Mouse (Mus musculus) liver, embryonic 11.5 days (tissue): ENCODE measurements around the gene Rtl4. TPM values are rescaled to one million over a fixed set of nuclear protein-coding genes. Genes with fewer than 3 reads are reported as not detected.
A peak's percentile ranks its signal among the peaks of the same experiment; 100 is the strongest.

Experiments used
- ATAC-seq: fragments of 200-750 bp; cut with Nextera tagmentation; replicated peaks from 2 replicates; pipeline ENCODE4 v1.8.0; 2017; ENCODE audit warnings: moderate number of reproducible peaks, mild to moderate bottlenecking, moderate TSS enrichment, moderate library complexity; ENCODE audit not compliant: low FRiP score
- DNase-seq: peaks from one replicate; pipeline ENCODE4 v3.0.0-alpha.2; 2017; ENCODE audit warnings: low spot score
- H3K27ac ChIP-seq: fragments of 300-500 bp; sonication (generic); 2 replicates; pipeline ENCODE4 v1.5.1; 2014; ENCODE audit warnings: mild to moderate bottlenecking, low read depth, low read length, control low read depth
- H3K27me3 ChIP-seq: fragments of 300-500 bp; sonication (generic); replicated peaks from 2 replicates; pipeline ENCODE4 v1.6.1; 2014; ENCODE audit warnings: low read length, mixed read lengths; ENCODE audit not compliant: control insufficient read depth, insufficient read depth
- H3K36me3 ChIP-seq: fragments of 300-500 bp; sonication (generic); 2 replicates; pipeline ENCODE4 v1.6.1; 2014; ENCODE audit warnings: mild to moderate bottlenecking, low read length, moderate library complexity, mixed read lengths; ENCODE audit not compliant: control insufficient read depth, insufficient read depth
- H3K4me1 ChIP-seq: fragments of 300-500 bp; sonication (generic); replicated peaks from 2 replicates; pipeline ENCODE4 v1.6.1; 2014; ENCODE audit warnings: low read length, mixed read lengths; ENCODE audit not compliant: control insufficient read depth, insufficient read depth
- H3K4me2 ChIP-seq: fragments of 300-500 bp; sonication (generic); 2 replicates; pipeline ENCODE4 v1.6.1; 2014; ENCODE audit warnings: mild to moderate bottlenecking, control low read depth, moderate library complexity
- H3K4me3 ChIP-seq: fragments of 300-500 bp; sonication (generic); 2 replicates; pipeline ENCODE4 v1.5.1; 2014; ENCODE audit warnings: low read depth, low read length, control low read depth
- H3K9ac ChIP-seq: fragments of 300-500 bp; sonication (generic); 2 replicates; pipeline ENCODE4 v1.6.1; 2014; ENCODE audit warnings: low read depth, low read length, control low read depth
- H3K9me3 ChIP-seq: fragments of 300-500 bp; sonication (generic); 2 replicates; pipeline ENCODE4 v1.6.1; 2016; ENCODE audit warnings: low read length, inconsistent platforms, mixed read lengths; ENCODE audit not compliant: control insufficient read depth
- WGBS: fragments of 180-500 bp; shearing (Covaris S2); extraction: QIAGEN DNeasy Blood & Tissue Kit; methylation state at CpG from one replicate; pipeline ENCODE4 v1.1.7; 2014; 5-methylcytosine and 5-hydroxymethylcytosine counted together
- microRNA counts: library from miRNA; unstranded; fragments of <30 nt; microRNA quantifications from one replicate; lab custom pipeline; 2015
- microRNA-seq: library from miRNA; unstranded; fragments of <30 nt; microRNA quantifications from one replicate; pipeline ENCODE4, GENCODE M21; 2017; ENCODE audit warnings: borderline number of aligned reads
- polyA plus RNA-seq: library from polyadenylated mRNA; unstranded; fragments of >200 nt; fragmentation: Nextera tagmentation; extraction: Ambion mirVana; gene quantifications from 2 replicates; pipeline ENCODE4 v1.2.1, GENCODE M21; 2014

Rtl4 gene
- polyA plus RNA-seq, 1 experiment from 2014 or later: 0.67 TPM

- H3K27me3 ChIP-seq: no peaks in the 10 kb centered on the region
Observed at GRCm38 (mm10) chrX:144747528-144748049, 58.9 kb downstream of the Rtl4 start.

DNA sequence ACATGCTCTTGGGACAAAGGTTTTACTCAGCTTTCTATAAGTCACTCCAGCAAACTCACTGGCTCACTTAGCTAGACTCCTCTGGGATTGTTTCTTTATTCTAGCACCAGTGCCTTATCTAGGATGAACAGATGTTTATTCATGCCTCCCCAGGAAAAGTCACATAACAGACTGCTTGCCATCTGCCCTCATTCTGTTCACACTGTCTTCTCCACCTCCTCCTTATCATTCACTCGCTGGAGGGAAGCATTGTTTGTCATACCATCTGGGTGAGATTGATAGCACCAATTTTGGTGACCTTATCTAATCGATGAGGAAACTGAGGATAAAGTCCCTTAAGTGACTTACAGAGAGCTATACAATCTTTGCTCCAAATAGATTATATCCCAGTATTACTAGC is 298.3 kb downstream of the Rtl4 start:
- Histone ChIP-seq H3K4me1 (no peaks in the 10 kb centered on the region), H3K4me3 (no peak overlapping the region), H3K27me3 (no peaks in the 10 kb centered on the region), H3K36me3 (no peaks in the 10 kb centered on the region), H3K27ac (no peak overlapping the region), H3K4me2 (no peak overlapping the region), H3K9me3 (no peaks in the 10 kb centered on the region), H3K9ac (no peak overlapping the region)
- DNase-seq (no peak), ATAC-seq (peak; percentile 76)
- WGBS: 28% methylated on average over 2 of the region's 2 CpGs

More at GRCm38 (mm10) chrX:144747528-144748049, 58.9 kb downstream of the Rtl4 start:
- Histone ChIP-seq H3K4me1 (no peaks in the 10 kb centered on the region), H3K4me3 (no peak overlapping the region), H3K9me3 (no peaks in the 10 kb centered on the region), H3K4me2 (no peak overlapping the region), H3K36me3 (no peaks in the 10 kb centered on the region), H3K9ac (no peak overlapping the region), H3K27ac (no peak overlapping the region)
- no peak for DNase-seq
- ATAC-seq: no peak
- 67% methylated on average over 3 of the region's 3 CpGs for WGBS

GRCm38 (mm10) chrX:145065484-145065913 is 376.8 kb downstream of the Rtl4 start:
- ATAC-seq (no peak), DNase-seq (no peak)
- 66% methylated on average over 2 of the region's 2 CpGs for WGBS

GRCm38 (mm10) chrX:145089802-145090201 is 401.1 kb downstream of the Rtl4 start:
- DNase-seq (no peak), ATAC-seq (no peak)
- Histone ChIP-seq H3K27ac (no peak overlapping the region), H3K4me2 (no peak overlapping the region), H3K36me3 (no peaks in the 10 kb centered on the region), H3K27me3 (no peaks in the 10 kb centered on the region), H3K9ac (no peak overlapping the region), H3K4me3 (no peak overlapping the region), H3K4me1 (no peaks in the 10 kb centered on the region), H3K9me3 (no peaks in the 10 kb centered on the region)

More at GRCm38 (mm10) chrX:145065484-145065913, 376.8 kb downstream of the Rtl4 start:
- Histone ChIP-seq H3K4me1 (no peaks in the 10 kb centered on the region), H3K9me3 (no peaks in the 10 kb centered on the region), H3K27me3 (no peaks in the 10 kb centered on the region), H3K4me3 (no peak overlapping the region), H3K27ac (no peak overlapping the region), H3K36me3 (no peaks in the 10 kb centered on the region), H3K4me2 (no peak overlapping the region), H3K9ac (no peak overlapping the region)

DNA sequence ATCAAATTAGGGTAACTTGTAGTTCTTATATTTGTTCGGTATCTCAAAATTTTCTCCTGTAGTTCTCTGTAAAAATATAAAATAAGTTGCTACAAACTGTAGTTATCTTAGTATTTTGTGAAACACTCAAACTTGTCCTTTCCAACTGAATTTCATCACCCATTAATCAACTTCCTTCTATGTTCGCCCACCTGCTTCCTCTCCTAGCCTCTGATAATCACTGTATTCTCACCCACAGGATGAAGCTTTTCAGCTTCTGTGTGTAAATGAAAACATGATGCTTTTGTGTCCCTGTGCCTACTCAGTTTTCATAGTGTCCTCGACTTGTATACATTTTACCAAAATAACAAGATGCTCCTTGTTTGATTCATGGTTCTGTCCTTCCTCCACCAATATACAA is 401.7 kb downstream of the Rtl4 start:
- WGBS: 62% methylated on average over 3 of the region's 3 CpGs
- Histone ChIP-seq H3K36me3 (no peaks in the 10 kb centered on the region), H3K9me3 (no peaks in the 10 kb centered on the region), H3K4me2 (no peak overlapping the region), H3K9ac (no peak overlapping the region), H3K4me1 (no peaks in the 10 kb centered on the region), H3K4me3 (no peak overlapping the region), H3K27me3 (no peaks in the 10 kb centered on the region), H3K27ac (no peak overlapping the region)
- DNase-seq: no peak
- no peak for ATAC-seq

DNA sequence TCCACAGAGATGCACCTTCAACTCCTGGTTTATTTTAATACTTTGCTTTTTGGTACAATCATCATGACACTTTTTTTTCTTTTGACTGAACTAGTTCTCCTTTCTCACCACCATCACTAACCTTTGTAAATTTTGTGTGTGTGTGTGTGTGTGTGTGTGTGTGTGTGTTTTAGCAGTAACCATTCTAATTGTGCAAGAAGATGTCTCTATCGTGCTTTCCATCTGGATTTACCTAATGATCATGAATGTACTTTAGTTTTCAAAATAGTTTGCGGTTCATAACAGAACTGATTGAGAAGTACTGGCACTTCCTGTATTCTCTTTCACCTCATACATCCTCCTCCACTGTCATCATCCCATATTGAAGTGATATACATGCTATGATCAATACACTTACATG is 402.3 kb downstream of the Rtl4 start:
- Histone ChIP-seq H3K36me3 (no peaks in the 10 kb centered on the region), H3K27me3 (no peaks in the 10 kb centered on the region), H3K27ac (no peak overlapping the region), H3K4me2 (no peak overlapping the region), H3K9me3 (no peaks in the 10 kb centered on the region), H3K4me3 (no peak overlapping the region), H3K9ac (no peak overlapping the region), H3K4me1 (no peaks in the 10 kb centered on the region)
- DNase-seq (no peak), ATAC-seq (no peak)
- WGBS: 80% methylated on average over 2 of the region's 2 CpGs

MicroRNAs within 50 kb of the gene (microRNA counts, 519-probe panel; counts per million panel counts)
- microRNA mmu-miR-3472 (lab: Ali Mortazavi, UCI): not detected

Small RNA genes within 50 kb of the gene (microRNA-seq; reads per million reads assigned to microRNA genes)
- gene Mir3472: not detected

Other genes with a start within 250 kb of the Rtl4 start
- 0.04 and 0.05 TPM in 2 replicates for gene Trpc5os, start 232.3 kb upstream of the Rtl4 start, polyA plus RNA-seq
- 0.08 and 0.26 TPM in 2 replicates for gene Trpc5, start 727 bp upstream of the Rtl4 start, polyA plus RNA-seq